Mouse (Mus musculus) mouse trophoblast stem cell (cell line): ENCODE measurements around the gene Commd9.

Experiments used
- in situ Hi-C, 2 experiments: fragments of 300-500 bp; cut with MseI, MboI; formaldehyde crosslinking; loops; 2 replicates in 1 of 2; 3 replicates in 1 of 2; pipeline ENCODE4 v1.15.1; 2025

The Commd9 gene

GRCm38 (mm10) chr2:101885768-101886438, at the start of gene Commd9:
Commd9 (plus strand) TSS chr2:101886247.
- in situ Hi-C loops: no loop called here

GRCm38 (mm10) chr2:101842756-101843155, 43.3 kb upstream of the Commd9 start:
- in situ Hi-C loops: no loop called here

- in situ Hi-C loops: no loop called here
Measured at GRCm38 (mm10) chr2:101854792-101855191, 31.3 kb upstream of the Commd9 start.

GRCm38 (mm10) chr2:101856174-101856573, 29.9 kb upstream of the Commd9 start:
- in situ Hi-C loops: no loop called here

- in situ Hi-C loops: no loop called here
Measured at GRCm38 (mm10) chr2:101860920-101861485, 25.0 kb upstream of the Commd9 start.

GRCm38 (mm10) chr2:101862219-101863123, 23.6 kb upstream of the Commd9 start:
- in situ Hi-C loops: no loop called here

- in situ Hi-C loops: no loop called here
Measured at GRCm38 (mm10) chr2:101868683-101869082, 17.4 kb upstream of the Commd9 start.

- in situ Hi-C loops: loop anchor here (5.0 to 10.0 kb wide), 2 partner anchors 166 to 169 kb away; no protein-coding TSS in a partner anchor
Measured at GRCm38 (mm10) chr2:101871179-101871578, 14.9 kb upstream of the Commd9 start.

- in situ Hi-C loops: no loop called here
Measured at GRCm38 (mm10) chr2:101881471-101882162, 4.4 kb upstream of the Commd9 start.

GRCm38 (mm10) chr2:101882998-101883397, 3.0 kb upstream of the Commd9 start, which contains the start of gene Prr5l:
Prr5l (minus strand) TSS chr2:101883027.
- in situ Hi-C loops: no loop called here

GRCm38 (mm10) chr2:101884286-101884685, 1.8 kb upstream of the Commd9 start:
- in situ Hi-C loops: no loop called here

- in situ Hi-C loops: no loop called here
Measured at GRCm38 (mm10) chr2:101888886-101889285, 2.8 kb downstream of the Commd9 start.

GRCm38 (mm10) chr2:101891143-101891542, 5.1 kb downstream of the Commd9 start:
- in situ Hi-C loops: no loop called here

GRCm38 (mm10) chr2:101894126-101894525, 8.1 kb downstream of the Commd9 start:
- in situ Hi-C loops: no loop called here

- in situ Hi-C loops: no loop called here
Measured at GRCm38 (mm10) chr2:101896425-101897204, 10.6 kb downstream of the Commd9 start.

GRCm38 (mm10) chr2:101902196-101902595, 16.1 kb downstream of the Commd9 start:
- in situ Hi-C loops: no loop called here

GRCm38 (mm10) chr2:101905534-101906378, 19.7 kb downstream of the Commd9 start:
- in situ Hi-C loops: no loop called here

GRCm38 (mm10) chr2:101906379-101906690, 20.3 kb downstream of the Commd9 start:
- in situ Hi-C loops: no loop called here

GRCm38 (mm10) chr2:101907386-101908022, 21.5 kb downstream of the Commd9 start:
- in situ Hi-C loops: no loop called here

- in situ Hi-C loops: no loop called here
Measured at GRCm38 (mm10) chr2:101908773-101909172, 22.7 kb downstream of the Commd9 start.
